Mouse (Mus musculus): ENCODE data around the gene Trpv2. TPM values are rescaled to one million over a fixed set of nuclear protein-coding genes. Genes with fewer than 3 reads are reported as not detected.

Trpv2 gene
- polyA plus RNA-seq, 1 experiment from 2014 or later, result 6.0 TPM

DNA sequence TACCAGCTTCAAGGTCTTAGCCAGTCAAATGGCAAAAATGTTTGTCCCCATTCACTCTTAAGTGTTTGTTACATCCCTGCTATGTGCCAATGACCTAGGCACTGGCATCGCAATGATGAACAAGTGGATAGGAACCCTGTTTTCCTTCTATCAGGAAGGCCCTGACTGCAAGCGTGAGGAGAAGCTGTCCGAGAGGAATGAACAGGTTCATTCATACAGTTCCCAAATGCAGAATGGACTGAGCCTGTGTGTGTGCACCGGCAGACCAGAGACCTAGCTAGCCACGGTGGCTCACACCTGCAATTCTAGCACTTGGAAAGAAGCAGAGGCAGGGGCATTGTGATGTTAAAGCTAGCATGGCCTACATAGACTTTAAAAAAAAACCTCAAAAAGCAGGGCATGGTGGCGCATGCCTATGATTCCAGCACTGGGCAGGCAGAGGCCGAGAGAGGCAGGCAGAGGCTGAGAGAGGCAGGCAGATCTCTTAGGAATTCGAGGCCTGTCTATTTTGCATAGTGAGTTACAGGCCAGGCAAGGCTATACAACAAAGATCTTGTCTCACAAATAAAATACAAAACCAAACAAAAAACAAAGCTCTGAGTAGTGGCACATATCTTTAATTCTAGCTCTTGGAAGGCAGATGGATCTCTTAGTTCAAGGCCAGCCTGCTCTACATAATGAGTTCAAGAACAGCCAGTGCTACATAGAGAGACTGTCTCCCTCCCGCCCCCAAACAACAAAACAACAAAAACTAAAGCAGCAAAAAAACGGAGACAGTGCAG, 33.1 kb downstream of the Trpv2 start:
- no peak for ATAC-seq
- Histone ChIP-seq H3K36me3 (ENCODE audit: control insufficient read depth, insufficient read depth) (peaks cover 50% of the 10 kb centered on the region), H3K9me3 (ENCODE audit: control insufficient read depth) (no peaks in the 10 kb centered on the region), H3K27me3 (replicated peaks; ENCODE audit: control insufficient read depth, insufficient read depth, low read length) (no peaks in the 10 kb centered on the region), H3K4me1 (replicated peaks; ENCODE audit: control insufficient read depth, insufficient read depth, low read length) (0 out of 2 replicates have a peak, but pooled peaks cover 3% of the 10 kb centered on the region), H3K4me2 (replicated peaks; ENCODE audit: low read depth) (no peak overlapping the region), H3K9ac (ENCODE audit: low read depth, low read length) (no peak overlapping the region), H3K4me3 (ENCODE audit: low read depth, low read length) (no peak overlapping the region), H3K27ac (ENCODE audit: low read depth, low read length) (no peak overlapping the region; the same call in 1 of the 2 replicates)
- WGBS, result 66% methylated on average over 10 of the region's 10 CpGs
- no peak for TF ChIP-seq CTCF (IDR thresholded peaks at IDR 0.05; ENCODE audit: low read depth)

DNA sequence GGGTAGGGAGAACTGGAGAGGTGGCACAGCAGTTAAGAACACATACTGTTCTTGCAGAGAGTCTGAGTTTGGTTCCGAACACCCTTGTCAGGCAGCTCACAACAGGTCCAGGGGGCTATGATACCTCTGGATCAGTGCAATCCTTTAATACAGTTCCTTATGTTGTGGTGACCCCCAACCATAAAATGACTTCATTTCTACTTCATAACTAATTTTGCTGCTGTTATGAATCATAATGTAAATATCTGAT, 33.6 kb downstream of the Trpv2 start:
- Histone ChIP-seq H3K4me2 (replicated peaks; ENCODE audit: low read depth) (no peak overlapping the region), H3K9ac (ENCODE audit: low read depth, low read length) (no peak overlapping the region), H3K36me3 (ENCODE audit: control insufficient read depth, insufficient read depth) (peaks cover 50% of the 10 kb centered on the region), H3K4me1 (replicated peaks; ENCODE audit: control insufficient read depth, insufficient read depth, low read length) (0 out of 2 replicates have a peak, but pooled peaks cover 3% of the 10 kb centered on the region), H3K27ac (ENCODE audit: low read depth, low read length) (no peak overlapping the region), H3K4me3 (ENCODE audit: low read depth, low read length) (no peak overlapping the region), H3K9me3 (ENCODE audit: control insufficient read depth) (no peaks in the 10 kb centered on the region), H3K27me3 (replicated peaks; ENCODE audit: control insufficient read depth, insufficient read depth, low read length) (no peaks in the 10 kb centered on the region)
- WGBS, result 100% methylated on average over 1 of the region's 1 CpGs
- no peak for ATAC-seq
- TF ChIP-seq CTCF (IDR thresholded peaks at IDR 0.05; ENCODE audit: low read depth), result no peak

DNA sequence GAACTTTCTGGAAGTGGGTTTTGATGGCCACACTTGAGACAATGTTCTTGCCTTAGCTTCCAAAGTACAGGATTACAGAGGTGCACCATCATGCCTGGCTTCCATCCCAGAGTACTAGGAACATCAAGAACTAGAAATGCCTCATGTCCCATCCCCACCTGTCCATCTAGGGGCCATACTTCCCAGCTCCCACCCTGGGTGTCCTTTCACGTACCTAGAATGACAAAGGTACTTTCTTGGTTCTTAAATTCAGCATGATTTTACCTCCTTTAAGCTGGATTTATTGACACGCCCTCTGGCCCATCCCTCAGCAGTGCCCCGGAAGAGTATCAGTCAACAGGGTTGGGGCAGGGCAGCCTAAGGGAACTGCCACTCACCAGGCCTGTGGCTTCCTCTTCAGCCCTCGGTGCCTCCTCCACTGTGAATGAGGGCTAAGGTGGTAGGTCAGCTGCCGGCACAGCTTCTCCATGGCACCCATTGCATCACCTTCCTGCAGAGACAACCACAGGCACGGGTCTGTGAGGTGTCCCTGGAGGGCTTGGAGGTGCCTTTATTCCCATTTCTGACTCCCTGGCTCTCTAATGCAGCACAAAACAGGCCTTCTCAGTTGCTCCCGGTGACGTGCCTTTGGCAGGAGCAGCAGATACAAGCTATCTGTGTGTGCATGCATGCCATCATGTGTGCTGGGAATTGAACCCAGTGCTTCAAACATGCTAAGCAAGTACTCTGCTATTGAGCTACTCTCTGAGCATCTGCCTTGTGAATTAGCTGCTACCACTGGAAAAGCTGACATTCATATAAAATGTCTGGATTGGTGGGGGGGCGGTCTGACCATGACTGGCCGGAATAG, 34.8 kb downstream of the Trpv2 start:
- Histone ChIP-seq H3K4me2 (replicated peaks; ENCODE audit: low read depth) (no peak overlapping the region), H3K36me3 (ENCODE audit: control insufficient read depth, insufficient read depth) (peaks cover 49% of the 10 kb centered on the region), H3K4me3 (ENCODE audit: low read depth, low read length) (no peak overlapping the region), H3K27ac (ENCODE audit: low read depth, low read length) (no peak overlapping the region), H3K9me3 (ENCODE audit: control insufficient read depth) (no peaks in the 10 kb centered on the region), H3K4me1 (replicated peaks; ENCODE audit: control insufficient read depth, insufficient read depth, low read length) (0 out of 2 replicates have a peak, but pooled peaks cover 3% of the 10 kb centered on the region), H3K9ac (ENCODE audit: low read depth, low read length) (no peak overlapping the region), H3K27me3 (replicated peaks; ENCODE audit: control insufficient read depth, insufficient read depth, low read length) (no peaks in the 10 kb centered on the region)
- 68% methylated on average over 10 of the region's 10 CpGs for WGBS
- ATAC-seq, result no peak
- TF ChIP-seq CTCF (IDR thresholded peaks at IDR 0.05; ENCODE audit: low read depth), result no peak

GRCm38 (mm10) chr11:62610304-62610703, 36.0 kb downstream of the Trpv2 start:
- TF ChIP-seq CTCF (IDR thresholded peaks at IDR 0.05; ENCODE audit: low read depth), result no peak
- Histone ChIP-seq H3K4me3 (ENCODE audit: low read depth, low read length) (no peak overlapping the region), H3K4me2 (replicated peaks; ENCODE audit: low read depth) (no peak overlapping the region), H3K4me1 (replicated peaks; ENCODE audit: control insufficient read depth, insufficient read depth, low read length) (peaks cover 11% of the 10 kb centered on the region; the same call in 1 of the 2 replicates), H3K36me3 (ENCODE audit: control insufficient read depth, insufficient read depth) (peaks cover 37% of the 10 kb centered on the region), H3K9me3 (ENCODE audit: control insufficient read depth) (no peaks in the 10 kb centered on the region), H3K9ac (ENCODE audit: low read depth, low read length) (no peak overlapping the region), H3K27me3 (replicated peaks; ENCODE audit: control insufficient read depth, insufficient read depth, low read length) (no peaks in the 10 kb centered on the region), H3K27ac (ENCODE audit: low read depth, low read length) (no peak overlapping the region)
- ATAC-seq, result no peak
- 76% methylated on average over 6 of the region's 6 CpGs for WGBS

DNA sequence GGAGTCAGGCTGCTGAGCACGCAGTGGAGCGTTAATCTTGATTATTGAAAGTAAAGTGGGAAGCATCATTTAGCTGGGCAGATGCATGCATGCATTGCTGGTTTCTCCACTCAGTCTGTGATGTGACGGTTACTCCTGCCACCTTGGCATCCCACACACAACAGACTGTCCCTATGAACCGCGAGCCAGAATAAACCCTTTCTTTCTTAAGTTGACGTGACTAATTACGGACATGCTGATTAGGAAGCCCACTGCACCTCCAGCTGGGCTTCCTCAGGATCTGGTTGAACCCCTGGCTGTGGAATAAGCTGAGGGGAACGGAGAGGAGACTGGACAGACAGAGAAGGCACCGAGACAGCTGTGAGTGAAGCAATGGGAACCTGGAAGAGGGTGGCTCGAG, 38.3 kb downstream of the Trpv2 start:
- Histone ChIP-seq H3K4me3 (ENCODE audit: low read depth, low read length) (no peak overlapping the region), H3K27ac (ENCODE audit: low read depth, low read length) (no peak overlapping the region), H3K9ac (ENCODE audit: low read depth, low read length) (no peak overlapping the region), H3K27me3 (replicated peaks; ENCODE audit: control insufficient read depth, insufficient read depth, low read length) (no peaks in the 10 kb centered on the region), H3K4me1 (replicated peaks; ENCODE audit: control insufficient read depth, insufficient read depth, low read length) (peaks cover 11% of the 10 kb centered on the region; the same call in 1 of the 2 replicates), H3K36me3 (ENCODE audit: control insufficient read depth, insufficient read depth) (peaks cover 14% of the 10 kb centered on the region; the same call in 1 of the 2 replicates), H3K4me2 (replicated peaks; ENCODE audit: low read depth) (no peak overlapping the region), H3K9me3 (ENCODE audit: control insufficient read depth) (no peaks in the 10 kb centered on the region)
- no peak for ATAC-seq
- TF ChIP-seq CTCF (IDR thresholded peaks at IDR 0.05; ENCODE audit: low read depth), result no peak
- 87% methylated on average over 10 of the region's 10 CpGs for WGBS

- Histone ChIP-seq H3K4me2 (replicated peaks; ENCODE audit: low read depth) (peak overlapping the region; percentile 28), H3K27ac (ENCODE audit: low read depth, low read length) (peak overlapping the region; percentile 29; the same call in 1 of the 2 replicates), H3K9ac (ENCODE audit: low read depth, low read length) (no peak overlapping the region), H3K27me3 (replicated peaks; ENCODE audit: control insufficient read depth, insufficient read depth, low read length) (no peaks in the 10 kb centered on the region), H3K36me3 (ENCODE audit: control insufficient read depth, insufficient read depth) (peaks cover 11% of the 10 kb centered on the region), H3K4me3 (ENCODE audit: low read depth, low read length) (no peak overlapping the region), H3K9me3 (ENCODE audit: control insufficient read depth) (no peaks in the 10 kb centered on the region), H3K4me1 (replicated peaks; ENCODE audit: control insufficient read depth, insufficient read depth, low read length) (peaks cover 11% of the 10 kb centered on the region; the same call in 1 of the 2 replicates)
- peak; percentile 51 for ATAC-seq
- TF ChIP-seq CTCF (IDR thresholded peaks at IDR 0.05; ENCODE audit: low read depth), result peak; percentile 100
- WGBS, result 26% methylated on average over 19 of the region's 19 CpGs
Observed at GRCm38 (mm10) chr11:62613657-62614365, 39.5 kb downstream of the Trpv2 start.

Data from intestine, postnatal 0 days (tissue).